Mouse (Mus musculus) heart, embryonic 14.5 days (tissue): ENCODE data around the gene 4931428F04Rik. TPM values are rescaled to one million over a fixed set of nuclear protein-coding genes. Genes with fewer than 3 reads are reported as not detected.
A peak's percentile ranks its signal among the peaks of the same experiment; 100 is the strongest.

Source experiments
- ATAC-seq: fragments of 200-750 bp; cut with Nextera tagmentation; 2 replicates; pipeline ENCODE4 v1.8.0; 2017; ENCODE audit warnings: low read depth, moderate TSS enrichment; ENCODE audit not compliant: insufficient number of reproducible peaks, insufficient read depth, low FRiP score
- H3K27ac ChIP-seq, 2 experiments: fragments of 200-500 bp in 1 of 2; fragments of 300-500 bp in 1 of 2; sonication (generic) in 1 of 2; replicated peaks in 1 of 2; 2 replicates each; pipeline ENCODE4 v1.5.1; 2012 to 2014; ENCODE audit warnings: low read depth in 2 of 2, low read length in 2 of 2, control low read depth in 1 of 2, mild to moderate bottlenecking in 1 of 2, mixed read lengths in 1 of 2; ENCODE audit not compliant: control insufficient read depth in 1 of 2, insufficient read depth in 1 of 2
- H3K27me3 ChIP-seq: fragments of 300-500 bp; sonication (generic); 2 replicates; pipeline ENCODE4 v1.6.1; 2014; ENCODE audit warnings: mild to moderate bottlenecking, low read length, control low read depth; ENCODE audit not compliant: control insufficient read depth, insufficient read depth
- H3K36me3 ChIP-seq: fragments of 300-500 bp; sonication (generic); 2 replicates; pipeline ENCODE4 v1.6.1; 2014; ENCODE audit warnings: mild to moderate bottlenecking, control low read depth, low read length, mixed read lengths; ENCODE audit not compliant: control insufficient read depth, insufficient read depth
- H3K4me1 ChIP-seq, 2 experiments: fragments of 200-500 bp in 1 of 2; fragments of 300-500 bp in 1 of 2; sonication (generic) in 1 of 2; 2 replicates each; pipeline ENCODE4 v1.6.1; 2012 to 2014; ENCODE audit warnings: low read length in 2 of 2, control low read depth in 1 of 2, mixed read lengths in 1 of 2; ENCODE audit not compliant: control insufficient read depth in 2 of 2, insufficient read depth in 2 of 2
- H3K4me2 ChIP-seq: fragments of 300-500 bp; sonication (generic); 2 replicates; pipeline ENCODE4 v1.6.1; 2014; ENCODE audit warnings: mild to moderate bottlenecking, low read length
- H3K4me3 ChIP-seq, 2 experiments: fragments of 200-500 bp in 1 of 2; fragments of 300-500 bp in 1 of 2; sonication (generic) in 1 of 2; 2 replicates each; pipeline ENCODE4 v1.5.1; 2012 to 2014; ENCODE audit warnings: low read length in 2 of 2, mild to moderate bottlenecking in 2 of 2, control low read depth in 1 of 2, low read depth in 1 of 2, moderate library complexity in 1 of 2; ENCODE audit not compliant: control insufficient read depth in 1 of 2, insufficient read depth in 1 of 2
- H3K9ac ChIP-seq: fragments of 300-500 bp; sonication (generic); 2 replicates; pipeline ENCODE4 v1.6.1; 2014; ENCODE audit warnings: mild to moderate bottlenecking, low read length
- H3K9me3 ChIP-seq: fragments of 300-500 bp; sonication (generic); 2 replicates; pipeline ENCODE4 v1.6.1; 2016; ENCODE audit warnings: low read length, control low read depth; ENCODE audit not compliant: control insufficient read depth
- WGBS: fragments of 180-500 bp; shearing (Covaris S2); extraction: QIAGEN DNeasy Blood & Tissue Kit; methylation state at CpG from one replicate; pipeline ENCODE4 v1.1.7; 2014; 5-methylcytosine and 5-hydroxymethylcytosine counted together
- polyA plus RNA-seq: library from polyadenylated mRNA; unstranded; fragments of >200 nt; fragmentation: Nextera tagmentation; extraction: Ambion mirVana; gene quantifications from 2 replicates; pipeline ENCODE4 v1.2.1, GENCODE M21; 2014

4931428F04Rik gene
- polyA plus RNA-seq, 1 experiment from 2014 or later = 4.0 TPM

GRCm38 (mm10) chr8:105265128-105265527 lies 24.5 kb downstream of the 4931428F04Rik start:
- H3K4me3 ChIP-seq = peak overlapping the region; percentile 59 to 76
- no peak for ATAC-seq
- H3K27ac ChIP-seq = no peak overlapping the region
- 12% methylated on average over 10 of the region's 10 CpGs for WGBS
- 0 out of 2 replicates have a peak, but pooled peaks cover 3% of the 10 kb centered on the region for H3K9me3 ChIP-seq
- H3K4me1 ChIP-seq = peaks cover 13 to 30% of the 10 kb centered on the region in 2 experiments; a peak in 3 of 4 replicates
- H3K9ac ChIP-seq = peak overlapping the region; percentile 80
- H3K4me2 ChIP-seq = peak overlapping the region; percentile 95
- no peaks in the 10 kb centered on the region for H3K36me3 ChIP-seq
- peaks cover 46% of the 10 kb centered on the region for H3K27me3 ChIP-seq

- Histone ChIP-seq H3K4me3 (peak within 1 kb of the TSS; percentile 59 to 76), H3K36me3 (no peaks in the 10 kb centered on the region), H3K27me3 (peaks cover 41% of the 10 kb centered on the region), H3K4me2 (peak within 1 kb of the TSS; percentile 95), H3K9me3 (0 out of 2 replicates have a peak, but pooled peaks cover 3% of the 10 kb centered on the region), H3K9ac (peak within 1 kb of the TSS; percentile 80), H3K4me1 (peaks cover 8 to 30% of the 10 kb centered on the region in 2 experiments; a peak in 3 of 4 replicates), H3K27ac (no peak within 1 kb of the TSS)
- peak; percentile 76 for ATAC-seq
- WGBS = 2% methylated on average over 54 of the region's 54 CpGs
These were observed 25.4 kb downstream of the 4931428F04Rik start, which contains the start of the genes Tradd and Fbxl8 for GRCm38 (mm10) chr8:105264024-105264982. Gene Tradd, minus strand, starts transcription at chr8:105264609. Gene Fbxl8, plus strand, starts transcription at chr8:105264648.

GRCm38 (mm10) chr8:105263244-105263912 lies 26.3 kb downstream of the 4931428F04Rik start:
- 40% methylated on average over 16 of the region's 16 CpGs for WGBS
- Histone ChIP-seq H3K36me3 (no peaks in the 10 kb centered on the region), H3K4me2 (peak overlapping the region; percentile 95), H3K4me1 (peaks cover 4 to 31% of the 10 kb centered on the region in 2 experiments; a peak in 3 of 4 replicates), H3K27ac (no peak overlapping the region), H3K9me3 (0 out of 2 replicates have a peak, but pooled peaks cover 3% of the 10 kb centered on the region), H3K27me3 (peaks cover 38% of the 10 kb centered on the region), H3K4me3 (peak overlapping the region in 1 of 2 experiments; percentile 59; a peak in 1 of 4 replicates), H3K9ac (no peak overlapping the region)
- ATAC-seq = no peak

- Histone ChIP-seq H3K36me3 (no peaks in the 10 kb centered on the region), H3K27me3 (peaks cover 30% of the 10 kb centered on the region), H3K4me3 (no peak overlapping the region), H3K4me2 (no peak overlapping the region), H3K4me1 (peaks cover 2 to 27% of the 10 kb centered on the region in 2 experiments; a peak in 3 of 4 replicates), H3K27ac (no peak overlapping the region), H3K9me3 (0 out of 2 replicates have a peak, but pooled peaks cover 3% of the 10 kb centered on the region), H3K9ac (no peak overlapping the region)
- ATAC-seq = no peak
- WGBS = 79% methylated on average over 12 of the region's 12 CpGs
These were observed 28.2 kb downstream of the 4931428F04Rik start for GRCm38 (mm10) chr8:105261326-105261980.

- Histone ChIP-seq H3K4me3 (no peak overlapping the region), H3K9me3 (0 out of 2 replicates have a peak, but pooled peaks cover 3% of the 10 kb centered on the region), H3K27me3 (peaks cover 29% of the 10 kb centered on the region), H3K36me3 (no peaks in the 10 kb centered on the region), H3K4me2 (no peak overlapping the region), H3K4me1 (peaks cover 2 to 27% of the 10 kb centered on the region in 2 experiments; a peak in 3 of 4 replicates), H3K27ac (no peak overlapping the region), H3K9ac (no peak overlapping the region)
- no peak for ATAC-seq
- 65% methylated on average over 7 of the region's 7 CpGs for WGBS
These were observed 29.1 kb downstream of the 4931428F04Rik start for GRCm38 (mm10) chr8:105260371-105261099.

- Histone ChIP-seq H3K9ac (peak overlapping the region; percentile 45; the same call in 1 of the 2 replicates), H3K4me2 (peak overlapping the region; percentile 92), H3K27ac (no peak overlapping the region), H3K27me3 (peaks cover 32% of the 10 kb centered on the region), H3K36me3 (no peaks in the 10 kb centered on the region), H3K4me1 (peaks cover 6 to 26% of the 10 kb centered on the region in 2 experiments), H3K9me3 (0 out of 2 replicates have a peak, but pooled peaks cover 3% of the 10 kb centered on the region), H3K4me3 (peak overlapping the region; percentile 27 to 40)
- 4% methylated on average over 30 of the region's 30 CpGs for WGBS
- ATAC-seq = peak; percentile 11; the same call in 1 of the 2 replicates
These were observed 29.8 kb downstream of the 4931428F04Rik start for GRCm38 (mm10) chr8:105259721-105260320.
